Mouse (Mus musculus) MEL (cell line): ENCODE results near the gene N4bp3.

Experiments
- CTCF ChIP-seq, 3 experiments: IDR thresholded peaks in 2 of 3; conservative IDR thresholded peaks in 1 of 3; 2 replicates each; pipeline ENCODE4 v1.5.1; 2011 to 2012; ENCODE audit warnings: low read length in 3 of 3, low read depth in 2 of 3, mild to moderate bottlenecking in 2 of 3, improper control_type of control experiment in 1 of 3, inconsistent platforms in 1 of 3, mixed read lengths in 1 of 3, moderate library complexity in 1 of 3; ENCODE audit not compliant: control insufficient read depth in 1 of 3, insufficient read depth in 1 of 3, poor library complexity in 1 of 3, severe bottlenecking in 1 of 3
- ELF1 ChIP-seq: IDR thresholded peaks from 2 replicates; pipeline ENCODE4 v1.6.1; 2014; ENCODE audit warnings: low read depth, mild to moderate bottlenecking, inconsistent platforms, low read length, improper control_type of control experiment, moderate library complexity
- EP300 ChIP-seq, 2 experiments: IDR thresholded peaks; 2 replicates each; pipeline ENCODE4 v1.6.1; 2011; ENCODE audit warnings: improper control_type of control experiment in 2 of 2, low read length in 2 of 2, low read depth in 1 of 2, mild to moderate bottlenecking in 1 of 2
- ETS1 ChIP-seq: IDR thresholded peaks from 2 replicates; pipeline ENCODE4 v1.6.1; 2012; ENCODE audit warnings: low read depth, mild to moderate bottlenecking, inconsistent platforms, low read length, improper control_type of control experiment, moderate library complexity
- MAZ ChIP-seq: IDR thresholded peaks from 2 replicates; pipeline ENCODE4 v1.6.1; 2012; ENCODE audit warnings: low read depth, mild to moderate bottlenecking, inconsistent platforms, low read length, improper control_type of control experiment
- POLR2A ChIP-seq, 2 experiments: IDR thresholded peaks; 2 replicates each; pipeline ENCODE4 v1.6.1; 2011 to 2012; ENCODE audit warnings: low read length in 2 of 2, mild to moderate bottlenecking in 2 of 2, control low read depth in 1 of 2, improper control_type of control experiment in 1 of 2, low read depth in 1 of 2, moderate library complexity in 1 of 2; ENCODE audit not compliant: control insufficient read depth in 1 of 2, insufficient read depth in 1 of 2, poor library complexity in 1 of 2
- POLR2AphosphoS2 ChIP-seq: IDR thresholded peaks from 2 replicates; pipeline ENCODE4 v1.6.1; 2011; ENCODE audit warnings: low read length, improper control_type of control experiment
- RCOR1 ChIP-seq: IDR thresholded peaks from 2 replicates; pipeline ENCODE4 v1.6.1; 2012; ENCODE audit warnings: low read depth, mild to moderate bottlenecking, inconsistent platforms, low read length, improper control_type of control experiment
- TCF12 ChIP-seq: IDR thresholded peaks from 2 replicates; pipeline ENCODE4 v1.6.1; 2014; ENCODE audit warnings: low read depth, mild to moderate bottlenecking, inconsistent platforms, low read length, improper control_type of control experiment, moderate library complexity
- USF1 ChIP-seq: IDR thresholded peaks from 2 replicates; pipeline ENCODE4 v1.6.1; 2014; ENCODE audit warnings: low read depth, mild to moderate bottlenecking, inconsistent platforms, low read length, improper control_type of control experiment, moderate library complexity
- USF2 ChIP-seq, 2 experiments: IDR thresholded peaks; 2 replicates each; pipeline ENCODE4 v1.6.1; 2011 to 2012; ENCODE audit warnings: improper control_type of control experiment in 2 of 2, low read length in 2 of 2, borderline replicate concordance in 1 of 2, inconsistent platforms in 1 of 2, low read depth in 1 of 2, mild to moderate bottlenecking in 1 of 2; ENCODE audit not compliant: insufficient read depth in 1 of 2

- TF ChIP-seq USF1 (peak; percentile 87), ELF1 (no peak), ETS1 (no peak), POLR2AphosphoS2 (no peak), TCF12 (0 out of 2 replicates have a peak, but pooled peaks have one; percentile 17), CTCF (IDR thresholded peaks at IDR 0.05 in 2 of 3, conservative IDR thresholded peaks at IDR 0.05 in 1 of 3; ENCODE audit: control insufficient read depth in 1 of 3, insufficient read depth in 1 of 3, low read depth in 2 of 3, low read length in 3 of 3, poor library complexity in 1 of 3, severe bottlenecking in 1 of 3) (no peak), USF2 (IDR thresholded peaks at IDR 0.05; ENCODE audit: borderline replicate concordance in 1 of 2, insufficient read depth in 1 of 2, low read depth in 1 of 2, low read length in 2 of 2) (peak in 1 of 2 experiments; percentile 41; a peak in 1 of 4 replicates), MAZ (no peak; the same call in 1 of the 2 replicates), POLR2A (IDR thresholded peaks at IDR 0.05; ENCODE audit: control insufficient read depth in 1 of 2, insufficient read depth in 1 of 2, low read depth in 1 of 2, low read length in 2 of 2, poor library complexity in 1 of 2) (no peak), EP300 (IDR thresholded peaks at IDR 0.05; ENCODE audit: low read depth in 1 of 2, low read length in 2 of 2) (no peak), RCOR1 (no peak)
Observed at GRCm38 (mm10) chr11:51658705-51659104, 8.1 kb upstream of the N4bp3 start.
